Mouse (Mus musculus) spleen, adult 2 months (tissue): ENCODE results near the gene Wnt3.

Experiments
- CTCF ChIP-seq: fragments of 200-500 bp; IDR thresholded peaks from 2 replicates; pipeline ENCODE4 v1.5.1; 2011; ENCODE audit warnings: mild to moderate bottlenecking, inconsistent platforms; ENCODE audit not compliant: insufficient read depth, insufficient read length, insufficient replicate concordance; ENCODE audit errors: extremely low read depth
- POLR2A ChIP-seq: fragments of 200-500 bp; IDR thresholded peaks from 2 replicates; pipeline ENCODE4 v1.6.1; 2011; ENCODE audit warnings: low read depth, low read length, inconsistent platforms

DNA sequence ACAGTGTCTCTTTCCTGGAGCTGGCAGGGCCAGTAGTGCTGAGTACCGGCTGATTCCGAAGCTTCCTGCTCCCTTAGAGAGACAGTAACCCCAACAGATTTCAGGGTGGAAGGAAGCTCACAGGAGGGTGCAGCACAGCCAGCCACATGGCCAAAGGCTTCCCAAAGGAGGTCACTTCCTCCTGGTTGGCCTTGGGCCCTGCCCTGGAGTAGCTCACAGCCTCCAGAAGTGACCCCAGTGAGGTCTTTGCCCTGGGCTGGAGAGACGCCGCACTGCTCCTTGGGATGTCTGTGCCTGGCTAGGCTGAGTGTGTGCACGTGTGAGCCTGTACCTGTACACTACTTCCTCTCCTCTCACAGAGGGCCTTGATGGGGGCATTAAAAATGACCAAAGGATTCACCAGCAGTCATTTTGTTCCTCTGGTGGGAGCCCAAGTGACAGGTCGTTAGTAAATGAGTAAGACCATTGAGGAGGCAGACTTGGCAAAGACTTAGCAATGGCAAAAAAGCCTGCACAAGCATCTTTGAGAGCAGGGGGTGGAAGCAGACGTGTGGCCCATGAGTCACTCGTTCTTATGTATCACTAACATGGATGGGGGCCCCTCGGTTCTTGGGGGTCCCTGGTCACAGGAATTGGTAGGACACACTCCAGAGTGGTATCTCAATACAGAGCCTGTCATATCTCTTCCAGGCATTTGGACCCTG, 44.5 kb upstream of the Wnt3 start:
- TF ChIP-seq CTCF (no peak), POLR2A (no peak)
